Mouse (Mus musculus): ENCODE results near the gene Vps13a.

DNA sequence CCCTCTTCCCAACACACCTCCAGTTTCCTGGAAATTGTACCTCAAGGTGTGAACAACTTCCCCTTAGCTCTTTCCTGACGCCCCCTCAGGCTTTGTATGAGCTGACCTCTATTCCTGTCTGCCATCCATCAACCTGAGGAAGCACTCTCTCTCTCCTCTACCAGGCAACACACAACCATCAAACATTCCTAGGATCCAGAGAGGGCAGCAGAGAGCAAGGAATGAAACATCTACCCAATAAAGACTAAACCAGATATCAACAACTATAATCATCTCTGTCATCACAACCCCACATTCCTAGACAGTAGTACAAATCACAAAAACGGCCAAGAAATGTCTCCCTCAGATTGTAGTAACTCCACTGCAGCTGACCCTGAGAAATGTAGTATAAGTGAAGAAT lies 52.0 kb downstream of the Vps13a start:
- no peak for TF ChIP-seq ZC3H11A (IDR thresholded peaks at IDR 0.05; ENCODE audit: borderline replicate concordance, low read depth, low read length)
- no peak for TF ChIP-seq MAFK (IDR thresholded peaks at IDR 0.05; ENCODE audit: insufficient read depth, low read depth, low read length)

All from ES-E14 (cell line).